Mouse (Mus musculus) kidney, adult 2 months (tissue): Measurements from ENCODE around the gene Myo7a.

Experiments used
- CTCF ChIP-seq: fragments of 200-500 bp; conservative IDR thresholded peaks from 2 replicates; pipeline ENCODE4 v1.5.1; 2011; ENCODE audit warnings: low read depth, mild to moderate bottlenecking, control low read depth, low read length, moderate library complexity, mixed read lengths; ENCODE audit not compliant: insufficient read depth, insufficient read length
- POLR2A ChIP-seq: fragments of 200-500 bp; IDR thresholded peaks from one replicate; pipeline ENCODE4 v1.6.1; 2011; ENCODE audit warnings: low read depth, low read length, control low read depth

GRCm38 (mm10) chr7:98071620-98072019, 47.7 kb downstream of the Myo7a start:
- TF ChIP-seq CTCF (peak; percentile 99), POLR2A (no peak)
